Mouse (Mus musculus) liver, embryonic 13.5 days (tissue): Measurements from ENCODE around the gene Ccs. TPM values are rescaled to one million over a fixed set of nuclear protein-coding genes. Genes with fewer than 3 reads are reported as not detected.

Experiments
- polyA plus RNA-seq: library from polyadenylated mRNA; unstranded; fragments of >200 nt; fragmentation: Nextera tagmentation; extraction: Ambion mirVana; gene quantifications from 2 replicates; pipeline ENCODE4 v1.2.1, GENCODE M21; 2015

Ccs gene
- polyA plus RNA-seq, 1 experiment from 2014 or later: 40.7 TPM

Other genes starting within 250 kb of the Ccs start
- 0.43 and 0.59 TPM in 2 replicates for gene Lrfn4, start 223.7 kb downstream of the Ccs start, polyA plus RNA-seq
- 31.3 and 32.3 TPM in 2 replicates for gene Rce1, start 213.7 kb downstream of the Ccs start, polyA plus RNA-seq
- gene Gm960, start 140.7 kb downstream of the Ccs start, polyA plus RNA-seq: 0.79 TPM in 1 of 2 replicates, not detected in the other
- 0.09 and 0.13 TPM in 2 replicates for gene Sptbn2, start 128.2 kb downstream of the Ccs start, polyA plus RNA-seq
- gene Rbm4b, start 82.8 kb downstream of the Ccs start, polyA plus RNA-seq: 14.6 and 17.5 TPM in 2 replicates
- gene Rbm4, start 45.4 kb downstream of the Ccs start, polyA plus RNA-seq: 26.0 and 26.5 TPM in 2 replicates
- 18.5 and 20.7 TPM in 2 replicates for gene Gm21992, start 27.7 kb downstream of the Ccs start, polyA plus RNA-seq
- gene Rbm14, start 27.7 kb downstream of the Ccs start, polyA plus RNA-seq: 38.6 and 49.4 TPM in 2 replicates
- gene Ccdc87, start within 50 bp of the Ccs start, polyA plus RNA-seq: 0.06 TPM in 1 of 2 replicates, not detected in the other
- 23.6 and 25.3 TPM in 2 replicates for gene Ctsf, start 15.8 kb upstream of the Ccs start, polyA plus RNA-seq
- 0.74 and 0.82 TPM in 2 replicates for gene Actn3, start 38.6 kb upstream of the Ccs start, polyA plus RNA-seq
- gene Zdhhc24, start 39.3 kb upstream of the Ccs start, polyA plus RNA-seq: 11.2 and 11.5 TPM in 2 replicates
- 0.80 and 1.1 TPM in 2 replicates for gene Bbs1, start 67.3 kb upstream of the Ccs start, polyA plus RNA-seq
- 59.5 and 65.1 TPM in 2 replicates for gene Dpp3, start 89.0 kb upstream of the Ccs start, polyA plus RNA-seq
- 0.10 and 0.13 TPM in 2 replicates for gene Peli3, start 103.8 kb upstream of the Ccs start, polyA plus RNA-seq
- 67.6 and 80.0 TPM in 2 replicates for gene Mrpl11, start 122.8 kb upstream of the Ccs start, polyA plus RNA-seq
- not detected in 2 replicates for gene Npas4, start 151.0 kb upstream of the Ccs start, polyA plus RNA-seq
- gene Slc29a2, start 184.5 kb upstream of the Ccs start, polyA plus RNA-seq: 1.7 and 2.3 TPM in 2 replicates
- 9.3 and 10.9 TPM in 2 replicates for gene B4gat1, start 199.5 kb upstream of the Ccs start, polyA plus RNA-seq
- gene AC124502.3, start 199.6 kb upstream of the Ccs start, polyA plus RNA-seq: 0.70 TPM in 1 of 2 replicates, not detected in the other
- 34.8 and 35.1 TPM in 2 replicates for gene Brms1, start 202.0 kb upstream of the Ccs start, polyA plus RNA-seq
- 0.33 and 0.36 TPM in 2 replicates for gene Rin1, start 211.1 kb upstream of the Ccs start, polyA plus RNA-seq
- gene Cd248, start 228.7 kb upstream of the Ccs start, polyA plus RNA-seq: 3.1 and 3.7 TPM in 2 replicates
- 0.49 and 0.89 TPM in 2 replicates for gene Tmem151a, start 246.2 kb upstream of the Ccs start, polyA plus RNA-seq
- gene Yif1a, start 249.2 kb upstream of the Ccs start, polyA plus RNA-seq: 45.5 and 46.6 TPM in 2 replicates